Mouse (Mus musculus) liver, embryonic 12.5 days (tissue): ENCODE results near the gene Pdzk1ip1. TPM values are rescaled to one million over a fixed set of nuclear protein-coding genes. Genes with fewer than 3 reads are reported as not detected.

Experiments
- ATAC-seq: fragments of 200-750 bp; cut with Nextera tagmentation; 2 replicates; pipeline ENCODE4 v1.8.0; 2017; ENCODE audit warnings: moderate number of reproducible peaks, mild to moderate bottlenecking, moderate library complexity
- H3K27ac ChIP-seq: fragments of 300-500 bp; sonication (generic); 2 replicates; pipeline ENCODE4 v1.5.1; 2016; ENCODE audit warnings: mild to moderate bottlenecking
- H3K27me3 ChIP-seq: fragments of 300-500 bp; sonication (generic); replicated peaks from 2 replicates; pipeline ENCODE4 v1.6.1; 2016; ENCODE audit warnings: mild to moderate bottlenecking, moderate library complexity
- H3K36me3 ChIP-seq: fragments of 300-500 bp; sonication (generic); 2 replicates; pipeline ENCODE4 v1.6.1; 2016; ENCODE audit warnings: mild to moderate bottlenecking, moderate library complexity
- H3K4me1 ChIP-seq: fragments of 300-500 bp; sonication (generic); 2 replicates; pipeline ENCODE4 v1.6.1; 2016
- H3K4me2 ChIP-seq: fragments of 300-500 bp; sonication (generic); 2 replicates; pipeline ENCODE4 v1.6.1; 2016; ENCODE audit warnings: mild to moderate bottlenecking, moderate library complexity
- H3K4me3 ChIP-seq: fragments of 300-500 bp; sonication (generic); 2 replicates; pipeline ENCODE4 v1.5.1; 2016; ENCODE audit warnings: mild to moderate bottlenecking, moderate library complexity
- H3K9ac ChIP-seq: fragments of 300-500 bp; sonication (generic); 2 replicates; pipeline ENCODE4 v1.6.1; 2016; ENCODE audit warnings: mild to moderate bottlenecking, moderate library complexity
- H3K9me3 ChIP-seq: fragments of 300-500 bp; sonication (generic); replicated peaks from 2 replicates; pipeline ENCODE4 v1.6.1; 2016; ENCODE audit warnings: mild to moderate bottlenecking, moderate library complexity
- WGBS: fragments of 180-500 bp; shearing (Covaris S2); methylation state at CpG from one replicate; pipeline ENCODE4 v1.1.7; 2016; ENCODE audit not compliant: insufficient replicate concordance; 5-methylcytosine and 5-hydroxymethylcytosine counted together
- polyA plus RNA-seq: library from polyadenylated mRNA; unstranded; fragments of >200 nt; fragmentation: Nextera tagmentation; extraction: Ambion mirVana; gene quantifications from 2 replicates; pipeline ENCODE4 v1.2.1, GENCODE M21; 2016

Pdzk1ip1 gene
- polyA plus RNA-seq, 1 experiment from 2014 or later, result 30.2 TPM

- Histone ChIP-seq H3K4me2 (peak overlapping the region; percentile 100), H3K9me3 (no peaks in the 10 kb centered on the region), H3K9ac (peak overlapping the region; percentile 98), H3K4me1 (peaks cover 45% of the 10 kb centered on the region), H3K4me3 (peak overlapping the region; percentile 88), H3K36me3 (peaks cover 26% of the 10 kb centered on the region), H3K27ac (peak overlapping the region; percentile 98), H3K27me3 (peaks cover 34% of the 10 kb centered on the region)
- under 1% methylated on average over 20 of the region's 20 CpGs for WGBS
- no peak for ATAC-seq
Observed at GRCm38 (mm10) chr4:115058317-115058761, 30.2 kb upstream of the Pdzk1ip1 start.

DNA sequence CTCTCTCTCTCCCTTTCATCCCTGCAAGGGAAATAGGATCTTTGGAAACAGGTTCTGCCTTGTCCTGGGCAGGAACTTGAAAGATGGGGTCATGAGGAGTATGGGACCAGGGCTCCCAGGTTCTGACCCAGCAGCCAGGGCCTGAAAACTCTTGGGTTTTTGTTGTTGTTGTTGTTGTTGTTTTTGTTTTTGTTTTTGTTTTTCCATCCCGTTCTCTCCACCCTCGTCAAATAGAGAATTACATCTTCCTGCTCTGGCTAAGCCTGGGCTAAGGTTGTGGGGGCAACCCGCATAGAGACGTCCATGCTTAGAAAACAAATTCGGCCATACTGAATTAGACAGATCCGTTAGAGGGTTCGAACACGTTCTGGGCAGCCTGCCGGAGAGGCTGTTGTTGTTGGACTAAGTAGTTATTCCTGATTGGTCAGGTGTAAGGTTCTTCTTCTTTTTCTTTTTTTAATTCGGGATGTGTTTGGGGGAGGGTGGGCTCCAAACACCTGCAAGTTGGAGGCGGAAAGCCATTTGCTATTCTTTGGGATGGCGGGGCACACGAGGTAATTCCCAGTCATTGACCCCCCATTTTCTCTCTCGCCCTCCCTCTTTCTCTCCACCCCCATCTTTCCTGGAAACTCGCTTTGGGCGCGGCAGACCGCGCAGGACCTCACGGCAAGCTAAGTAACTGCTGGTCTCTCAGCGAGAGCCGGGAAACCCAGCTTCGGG is 29.5 kb upstream of the Pdzk1ip1 start:
- Histone ChIP-seq H3K4me2 (peak overlapping the region; percentile 100), H3K27me3 (peaks cover 36% of the 10 kb centered on the region), H3K9me3 (no peaks in the 10 kb centered on the region), H3K4me1 (peaks cover 45% of the 10 kb centered on the region), H3K36me3 (peaks cover 33% of the 10 kb centered on the region), H3K27ac (peak overlapping the region; percentile 98), H3K4me3 (peak overlapping the region; percentile 88), H3K9ac (peak overlapping the region; percentile 98)
- under 1% methylated on average over 23 of the region's 23 CpGs for WGBS
- ATAC-seq, result peak; percentile 28

- peaks cover 45% of the 10 kb centered on the region for H3K4me1 ChIP-seq
- H3K27ac ChIP-seq, result peak overlapping the region; percentile 98
- no peak for ATAC-seq
- peaks cover 41% of the 10 kb centered on the region for H3K27me3 ChIP-seq
- 4% methylated on average over 12 of the region's 12 CpGs for WGBS
- peaks cover 41% of the 10 kb centered on the region for H3K36me3 ChIP-seq
- H3K9ac ChIP-seq, result peak overlapping the region; percentile 98
- H3K9me3 ChIP-seq, result no peaks in the 10 kb centered on the region
- H3K4me3 ChIP-seq, result peak overlapping the region; percentile 88
- H3K4me2 ChIP-seq, result peak overlapping the region; percentile 100
Observed at GRCm38 (mm10) chr4:115059871-115060270, 28.6 kb upstream of the Pdzk1ip1 start.

GRCm38 (mm10) chr4:115060753-115061152 is 27.8 kb upstream of the Pdzk1ip1 start:
- Histone ChIP-seq H3K4me2 (peak overlapping the region; percentile 100), H3K27me3 (peaks cover 41% of the 10 kb centered on the region)

GRCm38 (mm10) chr4:115062540-115062874 is 26.0 kb upstream of the Pdzk1ip1 start:
- H3K4me1 ChIP-seq, result peaks cover 54% of the 10 kb centered on the region
- H3K4me2 ChIP-seq, result peak overlapping the region; percentile 100
- peak overlapping the region; percentile 88 for H3K4me3 ChIP-seq
- ATAC-seq, result peak; percentile 39
- H3K27ac ChIP-seq, result peak overlapping the region; percentile 98
- no peaks in the 10 kb centered on the region for H3K9me3 ChIP-seq
- peaks cover 67% of the 10 kb centered on the region for H3K36me3 ChIP-seq
- WGBS, result 0% methylated on average over 9 of the region's 9 CpGs
- H3K9ac ChIP-seq, result peak overlapping the region; percentile 98
- peaks cover 41% of the 10 kb centered on the region for H3K27me3 ChIP-seq

More at GRCm38 (mm10) chr4:115060753-115061152, 27.8 kb upstream of the Pdzk1ip1 start:
- H3K4me1 ChIP-seq, result peaks cover 45% of the 10 kb centered on the region
- WGBS, result 17% methylated on average over 3 of the region's 3 CpGs
- H3K9ac ChIP-seq, result peak overlapping the region; percentile 98
- H3K36me3 ChIP-seq, result peaks cover 50% of the 10 kb centered on the region
- peak overlapping the region; percentile 88 for H3K4me3 ChIP-seq
- no peaks in the 10 kb centered on the region for H3K9me3 ChIP-seq
- H3K27ac ChIP-seq, result peak overlapping the region; percentile 98
- no peak for ATAC-seq

- Histone ChIP-seq H3K36me3 (peaks cover 72% of the 10 kb centered on the region), H3K9ac (peak overlapping the region; percentile 98), H3K4me1 (peaks cover 58% of the 10 kb centered on the region), H3K27me3 (peaks cover 41% of the 10 kb centered on the region), H3K27ac (peak overlapping the region; percentile 98), H3K4me2 (peak overlapping the region; percentile 100), H3K4me3 (peak overlapping the region; percentile 88), H3K9me3 (no peaks in the 10 kb centered on the region)
- under 1% methylated on average over 58 of the region's 58 CpGs for WGBS
- ATAC-seq, result peak; percentile 57
Observed at GRCm38 (mm10) chr4:115062875-115063517, 25.5 kb upstream of the Pdzk1ip1 start.

GRCm38 (mm10) chr4:115063518-115064239 is 24.8 kb upstream of the Pdzk1ip1 start:
- H3K27ac ChIP-seq, result peak overlapping the region; percentile 98
- 5% methylated on average over 31 of the region's 31 CpGs for WGBS

DNA sequence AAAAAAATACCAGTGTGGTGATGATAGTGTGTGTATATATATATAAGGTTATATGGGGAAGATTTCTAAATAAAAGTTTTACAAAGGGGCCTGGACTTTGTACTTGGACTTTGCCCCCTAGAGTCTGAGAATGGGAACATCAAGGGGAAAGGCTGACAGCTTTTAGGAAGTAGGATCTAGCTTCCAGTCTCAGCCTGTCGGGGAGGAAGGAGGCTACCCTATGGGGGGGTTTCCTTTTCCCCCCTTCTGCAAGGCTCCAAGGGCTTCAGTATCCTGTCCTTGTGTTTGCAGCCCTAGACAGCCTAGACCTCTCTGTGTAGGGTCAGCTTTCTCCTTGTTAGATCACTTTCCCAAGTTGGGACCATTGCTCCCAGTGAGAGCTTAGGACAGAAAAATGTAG is 16.8 kb upstream of the Pdzk1ip1 start:
- Histone ChIP-seq H3K4me1 (peaks cover 87% of the 10 kb centered on the region), H3K27me3 (no peaks in the 10 kb centered on the region), H3K4me3 (no peak overlapping the region), H3K27ac (peak overlapping the region; percentile 59), H3K36me3 (peaks cover 47% of the 10 kb centered on the region), H3K9me3 (no peaks in the 10 kb centered on the region), H3K9ac (no peak overlapping the region), H3K4me2 (no peak overlapping the region)
- peak; percentile 19; the same call in 1 of the 2 replicates for ATAC-seq
- WGBS, result 19% methylated on average over 1 of the region's 1 CpGs

More at GRCm38 (mm10) chr4:115063518-115064239, 24.8 kb upstream of the Pdzk1ip1 start:
- H3K9me3 ChIP-seq, result no peaks in the 10 kb centered on the region
- peak overlapping the region; percentile 98 for H3K9ac ChIP-seq
- ATAC-seq, result no peak
- H3K27me3 ChIP-seq, result peaks cover 40% of the 10 kb centered on the region
- H3K4me3 ChIP-seq, result peak overlapping the region; percentile 88
- H3K36me3 ChIP-seq, result peaks cover 79% of the 10 kb centered on the region
- H3K4me2 ChIP-seq, result peak overlapping the region; percentile 100
- H3K4me1 ChIP-seq, result peaks cover 65% of the 10 kb centered on the region

GRCm38 (mm10) chr4:115074789-115075188 is 13.7 kb upstream of the Pdzk1ip1 start:
- no peak for ATAC-seq
- no peak overlapping the region for H3K4me3 ChIP-seq
- peak overlapping the region; percentile 66 for H3K27ac ChIP-seq
- H3K9ac ChIP-seq, result no peak overlapping the region
- WGBS, result 74% methylated on average over 1 of the region's 1 CpGs
- H3K4me2 ChIP-seq, result no peak overlapping the region
- H3K4me1 ChIP-seq, result peaks cover 73% of the 10 kb centered on the region
- no peaks in the 10 kb centered on the region for H3K9me3 ChIP-seq
- H3K36me3 ChIP-seq, result peaks cover 16% of the 10 kb centered on the region
- no peaks in the 10 kb centered on the region for H3K27me3 ChIP-seq

GRCm38 (mm10) chr4:115075204-115075915 is 13.1 kb upstream of the Pdzk1ip1 start:
- peak; percentile 27; the same call in 1 of the 2 replicates for ATAC-seq
- H3K9ac ChIP-seq, result no peak overlapping the region
- H3K4me3 ChIP-seq, result no peak overlapping the region
- peak overlapping the region; percentile 66 for H3K27ac ChIP-seq
- peaks cover 10% of the 10 kb centered on the region for H3K36me3 ChIP-seq
- H3K4me2 ChIP-seq, result no peak overlapping the region
- no peaks in the 10 kb centered on the region for H3K27me3 ChIP-seq
- no peaks in the 10 kb centered on the region for H3K9me3 ChIP-seq
- WGBS, result 15% methylated on average over 3 of the region's 3 CpGs
- peaks cover 75% of the 10 kb centered on the region for H3K4me1 ChIP-seq
